Mouse (Mus musculus) forebrain, embryonic 14.5 days (tissue): Measurements from ENCODE around the gene Zfp362. TPM values are rescaled to one million over a fixed set of nuclear protein-coding genes. Genes with fewer than 3 reads are reported as not detected.
A peak's percentile ranks its signal among the peaks of the same experiment; 100 is the strongest.

Source experiments
- ATAC-seq: fragments of 200-750 bp; cut with Nextera tagmentation; 2 replicates; pipeline ENCODE4 v1.8.0; 2017; ENCODE audit warnings: mild to moderate bottlenecking, moderate library complexity
- DNase-seq: peaks from one replicate; pipeline ENCODE4 v3.0.0-alpha.2; 2015; ENCODE audit warnings: low spot score
- H3K27ac ChIP-seq: fragments of 300-500 bp; sonication (generic); 2 replicates; pipeline ENCODE4 v1.5.1; 2014; ENCODE audit warnings: low read depth, mild to moderate bottlenecking, control low read depth, low read length, moderate library complexity
- H3K27me3 ChIP-seq: fragments of 300-500 bp; sonication (generic); replicated peaks from 2 replicates; pipeline ENCODE4 v1.6.1; 2014; ENCODE audit warnings: low read length, control low read depth, mixed read lengths; ENCODE audit not compliant: control insufficient read depth, insufficient read depth
- H3K36me3 ChIP-seq: fragments of 300-500 bp; sonication (generic); 2 replicates; pipeline ENCODE4 v1.6.1; 2014; ENCODE audit warnings: low read length, control low read depth; ENCODE audit not compliant: control insufficient read depth, insufficient read depth
- H3K4me1 ChIP-seq: fragments of 300-500 bp; sonication (generic); 2 replicates; pipeline ENCODE4 v1.6.1; 2014; ENCODE audit warnings: antibody characterized with exemption, low read length, control low read depth; ENCODE audit not compliant: control insufficient read depth, insufficient read depth
- H3K4me2 ChIP-seq: fragments of 300-500 bp; sonication (generic); 2 replicates; pipeline ENCODE4 v1.6.1; 2014; ENCODE audit warnings: mild to moderate bottlenecking, control low read depth, low read length
- H3K4me3 ChIP-seq: fragments of 300-500 bp; sonication (generic); 2 replicates; pipeline ENCODE4 v1.5.1; 2014; ENCODE audit warnings: low read depth, low read length, control low read depth
- H3K9ac ChIP-seq: fragments of 300-500 bp; sonication (generic); 2 replicates; pipeline ENCODE4 v1.6.1; 2014; ENCODE audit warnings: mild to moderate bottlenecking, low read length, control low read depth, moderate library complexity
- H3K9me3 ChIP-seq: fragments of 300-500 bp; sonication (generic); replicated peaks from 2 replicates; pipeline ENCODE4 v1.6.1; 2016; ENCODE audit warnings: low read length, control low read depth, mixed read lengths; ENCODE audit not compliant: control insufficient read depth
- WGBS: fragments of 180-500 bp; shearing (Covaris S2); extraction: QIAGEN DNeasy Blood & Tissue Kit; methylation state at CpG from one replicate; pipeline ENCODE4 v1.1.7; 2014; 5-methylcytosine and 5-hydroxymethylcytosine counted together
- polyA plus RNA-seq: library from polyadenylated mRNA; unstranded; fragments of >200 nt; fragmentation: Nextera tagmentation; extraction: Ambion mirVana; gene quantifications from 2 replicates; pipeline ENCODE4 v1.2.1, GENCODE M21; 2014

The Zfp362 gene
- polyA plus RNA-seq, 1 experiment from 2014 or later, result 26.1 TPM

GRCm38 (mm10) chr4:128805150-128806042 is 449 bp downstream of the Zfp362 start:
- Histone ChIP-seq H3K4me2 (peak overlapping the region; percentile 74), H3K9me3 (no peaks in the 10 kb centered on the region), H3K27ac (peak overlapping the region; percentile 97), H3K4me3 (peak overlapping the region; percentile 72), H3K27me3 (no peaks in the 10 kb centered on the region), H3K36me3 (no peaks in the 10 kb centered on the region), H3K4me1 (peaks cover 27% of the 10 kb centered on the region), H3K9ac (peak overlapping the region; percentile 98)
- DNase-seq, result peak; percentile 65
- ATAC-seq, result peak; percentile 10
- WGBS, result under 1% methylated on average over 44 of the region's 74 CpGs

- no peak for ATAC-seq
- 4% methylated on average over 6 of the region's 6 CpGs for WGBS
- no peaks in the 10 kb centered on the region for H3K9me3 ChIP-seq
- H3K4me2 ChIP-seq, result peak overlapping the region; percentile 74
- H3K4me3 ChIP-seq, result peak overlapping the region; percentile 72
- H3K9ac ChIP-seq, result peak overlapping the region; percentile 98
- H3K4me1 ChIP-seq, result peaks cover 27% of the 10 kb centered on the region
- DNase-seq, result no peak
- no peaks in the 10 kb centered on the region for H3K27me3 ChIP-seq
- no peaks in the 10 kb centered on the region for H3K36me3 ChIP-seq
- H3K27ac ChIP-seq, result no peak overlapping the region; the same call in 1 of the 2 replicates
Measured at GRCm38 (mm10) chr4:128804426-128805149, 1.3 kb downstream of the Zfp362 start.

- Histone ChIP-seq H3K4me2 (peak overlapping the region; percentile 74), H3K36me3 (no peaks in the 10 kb centered on the region), H3K4me3 (peak overlapping the region; percentile 72; the same call in 1 of the 2 replicates), H3K27me3 (no peaks in the 10 kb centered on the region), H3K9me3 (no peaks in the 10 kb centered on the region), H3K27ac (no peak overlapping the region), H3K4me1 (peaks cover 32% of the 10 kb centered on the region), H3K9ac (peak overlapping the region; percentile 98; the same call in 1 of the 2 replicates)
- DNase-seq, result no peak
- WGBS, result 70% methylated on average over 5 of the region's 5 CpGs
- ATAC-seq, result no peak
Measured at GRCm38 (mm10) chr4:128803569-128803968, 2.3 kb downstream of the Zfp362 start.

- Histone ChIP-seq H3K9me3 (no peaks in the 10 kb centered on the region), H3K4me1 (peaks cover 33% of the 10 kb centered on the region), H3K9ac (no peak overlapping the region), H3K27me3 (no peaks in the 10 kb centered on the region), H3K4me3 (no peak overlapping the region), H3K4me2 (no peak overlapping the region), H3K27ac (no peak overlapping the region), H3K36me3 (no peaks in the 10 kb centered on the region)
- DNase-seq, result no peak
- ATAC-seq, result no peak
- WGBS, result 84% methylated on average over 9 of the region's 9 CpGs
Measured at GRCm38 (mm10) chr4:128801675-128802465, 4.0 kb downstream of the Zfp362 start.

GRCm38 (mm10) chr4:128796788-128797187 is 9.1 kb downstream of the Zfp362 start:
- ATAC-seq, result no peak
- Histone ChIP-seq H3K4me1 (peaks cover 24% of the 10 kb centered on the region), H3K27me3 (no peaks in the 10 kb centered on the region), H3K27ac (no peak overlapping the region), H3K36me3 (peaks cover 15% of the 10 kb centered on the region; the same call in 1 of the 2 replicates), H3K9ac (no peak overlapping the region), H3K4me3 (no peak overlapping the region), H3K9me3 (no peaks in the 10 kb centered on the region), H3K4me2 (no peak overlapping the region)
- 74% methylated on average over 8 of the region's 8 CpGs for WGBS
- no peak for DNase-seq

GRCm38 (mm10) chr4:128795596-128795995 is 10.2 kb downstream of the Zfp362 start:
- peak; percentile 83 for DNase-seq
- 1% methylated on average over 9 of the region's 9 CpGs for WGBS
- 0 out of 2 replicates have a peak overlapping the region, but pooled peaks have one; percentile 29 for H3K27ac ChIP-seq
- H3K4me2 ChIP-seq, result peak overlapping the region; percentile 23; the same call in 1 of the 2 replicates
- H3K36me3 ChIP-seq, result peaks cover 20% of the 10 kb centered on the region
- peak; percentile 76 for ATAC-seq
- H3K9me3 ChIP-seq, result no peaks in the 10 kb centered on the region
- peaks cover 20% of the 10 kb centered on the region for H3K4me1 ChIP-seq
- no peak overlapping the region for H3K9ac ChIP-seq
- no peaks in the 10 kb centered on the region for H3K27me3 ChIP-seq
- no peak overlapping the region for H3K4me3 ChIP-seq

- DNase-seq, result no peak
- Histone ChIP-seq H3K9me3 (no peaks in the 10 kb centered on the region), H3K4me1 (peaks cover 20% of the 10 kb centered on the region), H3K27ac (no peak overlapping the region), H3K4me3 (no peak overlapping the region), H3K36me3 (peaks cover 31% of the 10 kb centered on the region), H3K9ac (no peak overlapping the region), H3K27me3 (no peaks in the 10 kb centered on the region), H3K4me2 (no peak overlapping the region)
- WGBS, result 92% methylated on average over 8 of the region's 8 CpGs
- ATAC-seq, result no peak
Measured at GRCm38 (mm10) chr4:128794198-128794597, 11.6 kb downstream of the Zfp362 start.

GRCm38 (mm10) chr4:128793710-128794109 is 12.1 kb downstream of the Zfp362 start:
- no peak overlapping the region for H3K27ac ChIP-seq
- H3K4me1 ChIP-seq, result peaks cover 17% of the 10 kb centered on the region
- peaks cover 32% of the 10 kb centered on the region for H3K36me3 ChIP-seq

More at GRCm38 (mm10) chr4:128793710-128794109, 12.1 kb downstream of the Zfp362 start:
- Histone ChIP-seq H3K9me3 (no peaks in the 10 kb centered on the region), H3K27me3 (no peaks in the 10 kb centered on the region), H3K4me3 (no peak overlapping the region), H3K4me2 (no peak overlapping the region), H3K9ac (no peak overlapping the region)
- WGBS, result 63% methylated on average over 1 of the region's 1 CpGs
- ATAC-seq, result no peak
- no peak for DNase-seq
